Mouse (Mus musculus): Measurements from ENCODE around the gene Sgip1.

GRCm38 (mm10) chr4:102775596-102776270 lies 34.6 kb downstream of the Sgip1 start:
- no peak for TF ChIP-seq CTCF (IDR thresholded peaks at IDR 0.05; ENCODE audit: insufficient read depth, low read depth, low read length)
- no peak for TF ChIP-seq POLR2A (IDR thresholded peaks at IDR 0.05; ENCODE audit: insufficient read depth, low read depth, low read length)
